Mouse (Mus musculus) CD4-positive, CD25-positive, alpha-beta regulatory T cell, adult 4 months (primary cell): ENCODE data around the gene Insc. TPM values are rescaled to one million over a fixed set of nuclear protein-coding genes. Genes with fewer than 3 reads are reported as not detected.

Experiments
- ATAC-seq: one replicate; pipeline ENCODE4 v1.8.0; 2017
- polyA plus RNA-seq, 2 experiments: library from polyadenylated mRNA; unstranded; fragments of 100-300 nt; shearing (Covaris generic); gene quantifications; one replicate each; pipeline ENCODE4 v1.2.1; 2017

The Insc gene
- polyA plus RNA-seq, 2 experiments from 2014 or later = not detected

DNA sequence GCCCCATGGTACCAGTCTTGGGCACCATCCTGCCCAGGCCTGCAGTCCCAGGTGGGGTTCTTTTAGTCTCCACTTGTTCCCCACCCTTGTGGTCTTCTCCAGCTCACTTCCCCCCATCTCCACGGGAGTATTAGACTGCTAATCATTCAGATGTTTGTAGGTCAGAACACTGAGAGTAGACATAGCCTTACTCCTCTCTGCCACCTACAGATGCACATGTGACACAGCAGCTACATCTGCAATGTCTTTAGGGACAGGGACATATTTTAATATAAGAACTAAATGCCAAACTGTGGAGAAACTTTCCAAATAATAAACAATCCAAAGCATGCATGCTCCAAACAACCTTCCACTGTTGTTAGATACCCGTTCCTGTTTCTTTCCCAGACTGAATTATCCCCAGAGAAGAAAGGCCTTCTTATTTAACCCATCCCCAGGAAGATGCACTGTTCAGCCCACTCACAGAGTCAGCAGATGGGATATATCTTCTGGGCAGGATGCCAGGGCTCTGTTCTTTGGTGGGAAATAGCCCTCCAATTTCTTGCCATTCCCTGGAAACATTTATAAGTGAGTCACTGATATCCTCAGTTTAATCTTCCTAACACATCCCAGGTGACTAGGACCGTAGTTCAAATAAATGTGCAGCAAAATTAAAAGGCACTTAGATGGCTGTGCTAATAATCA lies 88.9 kb downstream of the Insc start:
- no peak for ATAC-seq

DNA sequence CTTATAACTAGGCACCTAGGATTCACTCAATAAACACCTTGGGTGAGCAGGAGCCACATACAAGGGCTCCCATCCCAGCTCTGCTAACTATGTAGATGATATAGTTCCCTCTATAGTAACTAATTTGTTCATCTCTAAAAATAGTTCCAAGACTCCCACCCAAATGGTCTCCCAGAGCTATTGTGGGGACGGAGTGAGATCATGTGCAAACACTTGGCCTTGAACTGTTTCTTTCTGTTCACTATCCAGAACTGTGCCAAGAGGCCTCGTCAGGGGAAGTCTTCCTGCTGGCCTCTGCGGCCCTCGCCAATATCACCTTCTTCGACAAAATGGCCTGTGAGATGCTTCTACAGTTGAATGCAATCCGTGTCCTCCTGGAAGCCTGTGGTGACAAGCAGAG lies 91.0 kb downstream of the Insc start:
- no peak for ATAC-seq

DNA sequence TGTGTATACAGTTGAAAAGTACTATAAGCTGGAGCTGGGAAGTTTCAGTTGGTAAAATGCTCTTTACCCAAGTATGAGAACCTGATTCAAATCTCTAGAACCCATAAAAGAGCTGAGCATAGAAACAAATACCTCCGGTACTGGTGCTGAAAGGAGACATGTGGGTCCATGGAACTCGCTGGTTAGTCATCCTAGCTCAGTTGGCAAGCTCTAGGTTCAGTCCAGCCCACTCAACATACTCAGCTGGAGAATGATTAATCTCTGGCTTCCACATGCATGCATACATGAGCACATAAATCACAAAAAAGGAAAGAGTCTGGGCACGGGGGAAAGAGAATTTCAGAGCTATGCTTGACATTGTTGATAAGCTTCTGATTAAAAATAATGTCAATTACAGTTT lies 93.8 kb downstream of the Insc start:
- no peak for ATAC-seq

DNA sequence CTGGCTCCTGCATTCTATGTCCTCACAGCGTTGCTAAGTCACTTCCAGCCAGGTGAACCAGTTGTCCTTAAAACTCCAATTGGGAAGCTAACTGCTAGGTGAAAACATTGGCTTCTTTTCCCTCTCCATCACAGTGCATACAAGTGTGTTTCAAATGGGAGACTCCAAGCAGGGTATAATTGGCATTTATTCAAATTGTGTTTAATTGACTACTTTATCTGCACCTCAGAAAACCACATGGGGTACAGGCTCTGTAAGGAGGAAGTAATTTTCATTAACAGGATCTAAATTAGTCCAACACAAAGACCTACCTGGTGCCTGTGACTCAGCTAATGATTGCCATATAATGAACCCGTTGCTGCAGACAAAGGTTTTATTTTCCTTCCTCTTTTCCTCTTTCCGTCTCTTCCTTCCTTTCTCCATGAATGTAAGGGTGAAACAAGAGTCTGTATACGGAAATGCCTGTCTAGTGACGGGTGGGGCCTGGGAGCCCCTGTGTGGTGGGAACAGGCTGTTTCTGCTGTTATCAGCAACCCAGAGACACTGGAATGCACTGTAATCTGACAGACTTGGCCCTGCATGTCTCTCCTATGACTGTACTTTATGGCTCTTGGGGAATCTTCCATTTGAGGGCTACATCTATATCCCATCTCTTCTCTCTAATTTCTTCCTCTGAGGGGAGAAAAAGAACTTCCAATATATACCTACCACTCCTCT lies 96.7 kb downstream of the Insc start:
- ATAC-seq = no peak

DNA sequence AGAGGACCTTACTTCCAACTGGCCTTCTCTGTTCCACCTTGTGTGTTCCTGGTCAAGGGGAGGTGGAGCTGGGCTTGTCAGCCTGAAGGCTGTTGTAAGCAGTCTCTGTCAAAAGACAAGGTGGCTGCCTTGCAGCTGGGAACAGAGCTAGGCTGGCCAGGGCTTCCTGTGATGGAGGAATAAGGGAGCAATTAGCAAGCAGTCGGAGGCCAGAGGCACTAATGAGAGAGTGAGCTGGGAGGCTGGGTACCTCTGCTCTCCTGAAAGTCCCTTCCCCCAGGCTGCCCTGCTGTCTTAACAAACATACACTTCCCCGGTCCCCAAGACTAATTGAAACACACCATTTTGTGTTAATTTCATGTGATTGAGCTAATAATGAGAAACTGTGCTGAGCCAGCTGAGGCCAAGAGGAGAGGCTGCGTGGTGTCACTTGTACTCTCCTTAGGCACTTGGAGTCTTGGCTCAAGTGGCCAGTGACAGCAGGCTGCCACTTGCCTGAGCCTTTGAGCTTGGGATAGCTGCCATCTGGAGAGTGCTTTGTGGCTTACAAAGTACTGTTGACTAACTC lies 99.2 kb downstream of the Insc start:
- no peak for ATAC-seq

DNA sequence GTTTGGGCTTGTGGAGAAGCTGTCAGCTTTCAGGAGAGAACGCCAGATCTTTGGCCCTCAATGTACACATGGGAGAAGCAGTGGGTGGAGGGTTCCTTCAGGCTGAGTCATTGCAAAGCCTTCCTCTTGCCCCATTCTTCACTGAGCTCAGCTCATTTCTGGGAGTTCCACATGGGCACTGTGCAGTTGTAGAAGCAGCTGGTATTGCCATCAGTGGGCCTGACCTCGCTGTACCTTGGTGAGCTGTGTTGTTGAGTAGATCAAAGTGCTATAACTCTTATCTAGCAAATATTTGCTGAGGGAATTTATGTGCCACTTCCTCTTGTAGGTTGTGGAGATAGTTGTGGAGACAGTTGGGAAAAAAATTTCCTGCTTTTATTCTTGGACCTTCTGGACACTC lies 103.7 kb downstream of the Insc start:
- no peak for ATAC-seq

DNA sequence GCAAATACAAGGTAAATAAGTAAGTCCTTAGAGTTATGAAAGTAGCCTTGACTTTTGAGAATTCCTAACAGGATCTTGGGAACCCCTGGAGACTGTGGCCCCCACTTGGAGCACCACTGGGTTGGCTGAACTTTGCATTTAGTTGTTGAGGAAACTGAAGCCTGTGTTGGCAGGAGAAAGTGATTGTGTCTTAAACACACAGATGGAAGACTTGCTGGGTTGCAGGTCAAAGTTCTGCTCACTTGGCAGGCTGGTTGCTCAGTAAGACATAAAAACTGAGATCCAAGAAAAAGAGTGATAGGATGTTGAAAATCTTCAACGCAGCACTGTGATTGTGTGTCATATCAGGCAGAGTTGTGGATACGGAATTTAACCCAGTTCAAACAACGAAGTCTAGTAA lies 108.9 kb downstream of the Insc start:
- no peak for ATAC-seq

DNA sequence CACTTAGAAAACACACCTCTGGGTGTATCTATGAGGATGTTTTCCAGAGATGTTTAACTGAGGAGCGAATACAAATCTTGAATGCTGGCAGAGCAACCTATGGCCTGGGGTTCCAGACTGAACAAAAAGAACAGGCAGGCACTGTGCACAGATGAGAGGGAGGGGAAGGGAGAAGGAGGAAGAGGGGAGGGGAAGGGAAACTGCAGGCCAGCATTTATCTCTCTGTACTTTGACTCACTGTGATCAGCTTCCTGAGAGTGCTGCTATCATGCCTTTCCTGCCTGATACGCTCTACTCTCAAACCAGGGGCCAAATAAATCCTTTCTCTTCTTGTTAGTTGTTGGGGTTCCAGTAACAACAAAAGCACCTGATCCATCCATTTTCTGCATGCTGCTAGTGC lies 110.7 kb downstream of the Insc start:
- no peak for ATAC-seq

DNA sequence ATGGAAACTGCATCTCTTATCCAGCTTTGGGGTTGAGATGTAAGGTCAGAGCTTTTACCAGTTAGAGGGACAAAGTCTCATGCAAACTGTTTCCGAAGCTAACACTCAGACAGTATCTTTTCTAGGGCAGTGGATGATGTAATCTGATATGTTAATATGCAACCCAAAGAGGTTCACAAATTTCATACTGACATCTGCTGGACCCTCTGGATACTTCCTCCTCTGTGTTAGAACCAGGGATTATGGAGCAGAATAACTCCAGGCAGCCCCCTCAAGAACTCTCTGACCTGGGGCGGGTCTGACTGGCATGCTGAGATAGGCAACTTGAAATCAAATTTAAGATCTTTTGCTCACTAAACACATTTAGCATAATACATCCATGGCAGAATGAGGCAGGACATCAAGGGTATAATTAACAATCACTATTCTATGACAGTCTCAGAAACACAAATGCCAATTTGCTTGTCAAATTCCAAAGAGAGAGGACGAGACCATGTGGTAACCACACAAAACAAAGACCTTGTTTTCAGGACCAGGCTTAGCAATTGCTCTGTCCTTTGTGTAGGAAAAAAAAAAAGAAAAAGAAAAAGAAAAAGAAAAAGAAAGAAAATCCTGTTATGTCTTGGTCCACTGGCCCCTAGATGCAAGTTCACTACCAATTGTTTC lies 117.5 kb downstream of the Insc start:
- ATAC-seq = no peak

DNA sequence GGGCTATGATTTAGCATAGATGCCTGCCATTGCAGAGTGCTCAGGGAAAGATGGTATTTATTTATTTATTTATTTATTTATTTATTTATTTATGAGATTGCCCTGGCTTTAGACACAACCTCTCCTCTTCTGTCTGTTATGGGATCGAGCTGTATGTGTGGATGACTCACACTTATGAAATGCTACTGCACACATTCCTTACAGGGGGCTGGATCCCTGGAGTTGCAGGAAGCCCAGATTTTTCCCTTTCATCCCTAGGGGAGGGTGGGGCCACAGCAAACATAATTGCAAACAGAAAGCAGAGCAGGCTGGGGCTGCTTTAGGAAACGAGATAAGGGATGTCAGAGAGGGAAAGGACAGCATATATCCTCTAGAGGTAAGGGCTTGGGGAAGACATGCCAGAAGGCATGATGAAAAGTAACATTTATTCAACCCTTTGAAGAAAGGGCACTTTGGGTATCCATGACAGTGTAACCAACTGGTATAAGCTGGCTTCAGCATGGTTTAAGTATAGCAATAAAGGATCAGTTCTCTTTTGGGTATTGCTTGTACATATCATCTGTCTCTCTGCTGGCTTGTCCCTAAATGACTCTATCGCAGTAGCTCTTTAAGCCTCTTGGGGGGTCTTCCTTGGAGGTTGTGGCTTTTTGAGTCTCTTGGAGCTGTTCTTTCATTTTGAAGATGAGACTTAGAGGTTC lies 130.0 kb downstream of the Insc start:
- no peak for ATAC-seq

DNA sequence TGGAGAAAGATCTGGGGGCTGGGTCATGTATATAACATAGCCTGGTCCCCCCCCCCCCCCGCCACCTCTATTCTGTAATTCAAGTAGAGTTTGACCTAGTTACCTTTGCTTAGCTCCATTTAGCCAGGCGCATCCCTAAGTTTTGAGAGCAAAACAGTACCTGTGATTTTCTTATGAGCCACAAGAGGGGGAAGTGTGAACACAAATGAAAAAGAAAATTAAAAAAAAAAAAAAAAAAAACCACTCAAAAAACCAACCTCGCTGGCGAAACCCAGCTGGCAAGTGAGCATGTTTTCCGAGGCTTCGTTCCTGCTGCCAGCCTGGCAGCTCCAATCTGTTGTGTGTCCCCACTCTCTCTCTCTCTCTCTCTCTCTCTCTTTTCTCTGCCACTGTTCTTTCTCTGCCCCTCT lies 130.5 kb downstream of the Insc start:
- ATAC-seq = no peak

DNA sequence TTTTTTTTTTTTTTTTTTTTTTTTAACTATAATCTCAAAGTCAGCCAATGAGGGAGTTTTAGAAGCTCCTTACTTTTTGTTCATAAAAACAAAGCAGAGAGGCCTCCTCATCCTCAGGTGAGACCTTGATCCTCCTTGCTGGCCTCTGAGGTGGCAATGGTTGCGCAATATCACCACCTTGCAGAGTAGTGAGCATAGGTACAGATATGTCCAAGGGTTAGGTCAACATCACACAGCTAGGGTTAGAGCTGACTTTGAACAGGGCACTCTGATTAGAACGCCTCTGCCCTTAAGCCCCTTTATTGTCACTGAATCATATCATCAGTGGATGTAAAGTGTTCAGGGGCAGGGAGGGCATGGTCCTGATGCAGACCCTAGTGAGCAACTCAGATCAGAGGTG lies 131.1 kb downstream of the Insc start:
- no peak for ATAC-seq

DNA sequence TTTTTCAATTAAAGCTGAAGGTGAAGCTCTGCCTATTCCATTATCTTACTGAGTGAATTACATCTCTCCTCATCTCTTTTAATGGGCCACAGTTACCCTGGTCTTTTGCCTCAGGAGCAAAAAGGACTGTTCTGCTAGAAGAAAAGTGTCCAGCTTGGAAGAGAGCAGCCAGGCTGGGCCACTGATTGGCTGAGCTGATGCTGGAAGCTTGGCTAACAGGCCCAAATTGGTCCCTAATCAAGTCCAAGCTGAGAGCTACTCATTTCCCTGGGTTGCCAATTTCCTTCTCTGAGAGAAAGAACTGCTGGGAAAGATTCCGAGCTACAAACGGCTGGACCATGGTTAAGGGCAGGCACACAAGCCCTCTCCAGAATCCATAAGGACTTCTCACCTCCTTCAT lies 140.1 kb downstream of the Insc start:
- ATAC-seq = no peak

DNA sequence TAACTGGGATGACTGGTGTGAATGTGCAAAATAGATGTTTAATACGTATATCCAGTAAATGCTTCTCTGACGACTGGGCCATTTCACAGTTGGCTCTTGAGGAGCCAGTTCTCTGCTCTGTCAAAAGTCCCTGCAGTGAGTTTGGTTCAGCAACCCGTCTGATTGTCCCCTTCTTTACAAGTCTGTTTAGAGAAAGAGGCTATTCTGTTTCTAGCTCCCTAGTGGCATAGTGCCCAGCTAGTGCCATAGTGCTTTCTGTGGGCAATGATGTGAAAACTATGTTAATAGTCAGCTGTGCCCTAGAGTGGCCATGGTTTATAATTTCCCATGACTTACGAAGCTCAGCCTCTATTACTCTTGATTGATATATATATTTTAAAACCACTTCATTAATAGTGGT lies 143.4 kb downstream of the Insc start:
- ATAC-seq = no peak

DNA sequence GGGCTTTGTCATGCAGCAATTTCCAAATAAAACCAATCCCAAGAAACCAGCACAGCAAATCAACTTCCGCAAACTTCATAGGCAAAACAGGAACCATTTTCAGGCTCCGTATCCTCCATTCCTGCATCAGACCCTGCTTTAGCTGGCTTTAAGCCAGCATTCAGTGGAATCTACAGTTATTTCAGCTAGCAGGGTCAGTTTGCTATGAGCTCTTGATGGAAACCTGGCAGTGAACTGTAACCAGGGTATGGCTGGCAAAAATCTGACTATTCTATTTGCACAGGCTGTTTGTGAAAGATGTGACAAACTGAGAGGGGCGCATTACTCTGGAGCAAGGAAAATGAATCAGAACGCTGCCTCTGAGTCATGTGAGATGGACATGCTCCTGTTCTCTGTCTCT lies 146.7 kb downstream of the Insc start:
- no peak for ATAC-seq

DNA sequence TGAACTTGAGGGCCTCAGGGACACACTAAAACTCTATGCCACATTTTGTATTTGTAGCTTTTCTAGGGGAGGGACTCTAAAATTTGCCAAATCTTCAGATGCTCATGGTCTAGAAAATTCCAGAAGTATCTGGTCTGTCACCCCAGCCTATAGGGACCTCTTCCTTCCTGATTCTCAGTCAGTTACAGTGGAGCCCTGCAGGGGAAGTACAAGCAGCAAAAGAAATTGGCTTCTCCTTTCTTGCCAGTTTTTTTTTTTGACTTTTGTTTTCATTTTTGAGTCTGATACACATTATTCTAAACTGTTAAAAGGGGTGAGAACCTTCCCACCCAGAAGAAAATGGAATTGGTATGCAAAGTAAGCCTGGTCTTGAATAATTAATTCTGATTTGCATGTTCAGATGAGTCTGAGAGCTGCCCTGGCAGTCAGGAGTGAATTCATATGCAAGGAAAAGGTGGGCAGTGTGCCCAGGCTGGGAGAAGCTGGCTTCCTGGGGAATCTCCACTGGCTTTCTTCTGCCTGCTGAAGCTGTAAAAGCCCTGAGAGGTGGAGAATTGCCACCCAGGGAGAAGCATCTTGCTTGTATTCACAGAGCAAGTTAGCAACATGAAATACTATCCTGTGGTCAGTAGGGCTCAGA lies 149.2 kb downstream of the Insc start:
- ATAC-seq = no peak

DNA sequence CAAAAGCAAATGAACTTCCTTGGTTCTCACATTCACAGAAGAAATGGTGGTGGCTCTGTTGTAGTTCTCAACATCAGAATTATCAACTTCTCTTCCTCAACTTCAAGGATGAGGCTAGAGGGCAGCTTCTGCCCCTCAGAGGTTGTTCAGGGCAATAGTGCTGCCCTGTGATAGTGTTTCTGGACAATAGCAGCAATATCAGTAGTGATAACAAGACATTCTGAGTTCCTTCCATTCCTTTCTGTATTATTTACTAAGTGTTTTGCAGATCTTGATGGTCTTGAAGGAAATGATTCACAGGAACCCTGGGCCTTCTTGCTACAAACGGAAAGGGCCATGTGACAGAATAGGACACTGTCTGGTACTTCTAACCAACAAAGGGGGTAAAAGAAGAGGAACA lies 150.4 kb downstream of the Insc start:
- no peak for ATAC-seq

DNA sequence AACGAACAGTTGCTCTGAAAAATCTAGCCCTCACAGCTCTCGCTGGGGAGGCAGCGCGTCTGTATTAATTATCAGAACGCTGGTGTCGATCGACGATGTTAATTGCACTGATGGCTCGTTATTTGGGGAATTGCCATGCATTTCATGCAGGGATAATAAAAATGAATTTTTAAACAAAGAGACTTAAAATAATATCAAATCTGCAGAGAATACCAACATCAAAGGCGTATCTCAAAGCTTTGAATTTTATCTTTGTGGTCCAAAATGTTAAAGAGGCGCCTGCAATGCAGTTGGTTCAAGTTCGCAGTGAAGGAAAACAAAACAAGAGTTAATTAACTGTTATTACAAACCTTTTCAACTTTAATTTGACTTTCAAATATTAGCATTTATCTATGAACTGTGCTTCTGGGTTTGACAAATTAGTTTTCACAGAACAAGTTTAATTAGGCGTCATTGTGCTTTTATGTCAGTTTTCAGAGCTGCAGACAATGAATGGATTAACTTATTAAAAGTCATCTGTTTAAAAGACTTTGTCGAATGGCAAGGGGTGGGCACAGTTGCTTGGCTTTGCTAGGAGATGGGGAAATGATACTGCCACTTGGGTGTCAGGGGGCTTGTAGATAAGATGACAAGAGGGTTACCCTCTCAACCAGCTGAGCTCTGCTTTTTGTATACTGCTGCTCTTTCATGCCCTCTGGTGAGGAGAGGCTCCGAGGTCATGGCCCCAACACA lies 153.6 kb downstream of the Insc start:
- no peak for ATAC-seq
